Mouse (Mus musculus) forebrain, embryonic 16.5 days (tissue): Measurements from ENCODE around the gene Oit3. TPM values are rescaled to one million over a fixed set of nuclear protein-coding genes. Genes with fewer than 3 reads are reported as not detected.
"Not testable (repeated sequence)": the region's sequence is repeated elsewhere in the genome, so short reads cannot be mapped to it uniquely, and the experiment has no call there.

Source experiments
- ATAC-seq: fragments of 200-750 bp; cut with Nextera tagmentation; 2 replicates; pipeline ENCODE4 v1.8.0; 2017; ENCODE audit warnings: mild to moderate bottlenecking, moderate library complexity
- H3K27ac ChIP-seq: fragments of 300-500 bp; sonication (generic); 2 replicates; pipeline ENCODE4 v1.5.1; 2014; ENCODE audit warnings: low read length, control low read depth
- H3K27me3 ChIP-seq: fragments of 300-500 bp; sonication (generic); replicated peaks from 2 replicates; pipeline ENCODE4 v1.6.1; 2014; ENCODE audit warnings: low read length; ENCODE audit not compliant: control insufficient read depth, insufficient read depth
- H3K36me3 ChIP-seq: fragments of 300-500 bp; sonication (generic); 2 replicates; pipeline ENCODE4 v1.6.1; 2014; ENCODE audit not compliant: control insufficient read depth, insufficient read depth
- H3K4me1 ChIP-seq: fragments of 300-500 bp; sonication (generic); replicated peaks from 2 replicates; pipeline ENCODE4 v1.6.1; 2014; ENCODE audit warnings: low read length; ENCODE audit not compliant: control insufficient read depth, insufficient read depth
- H3K4me2 ChIP-seq: fragments of 300-500 bp; sonication (generic); 2 replicates; pipeline ENCODE4 v1.6.1; 2014; ENCODE audit warnings: mild to moderate bottlenecking, low read length, control low read depth
- H3K4me3 ChIP-seq: fragments of 300-500 bp; sonication (generic); replicated peaks from 2 replicates; pipeline ENCODE4 v1.5.1; 2014; ENCODE audit warnings: mild to moderate bottlenecking, low read length, control low read depth
- H3K9ac ChIP-seq: fragments of 300-500 bp; sonication (generic); replicated peaks from 2 replicates; pipeline ENCODE4 v1.6.1; 2014; ENCODE audit warnings: low read depth, low read length, control low read depth
- H3K9me3 ChIP-seq: fragments of 300-500 bp; sonication (generic); 2 replicates; pipeline ENCODE4 v1.6.1; 2016; ENCODE audit warnings: low read length; ENCODE audit not compliant: control insufficient read depth
- WGBS: fragments of 180-500 bp; shearing (Covaris S2); extraction: QIAGEN DNeasy Blood & Tissue Kit; methylation state at CpG from one replicate; pipeline ENCODE4 v1.1.7; 2014; 5-methylcytosine and 5-hydroxymethylcytosine counted together
- polyA plus RNA-seq: library from polyadenylated mRNA; unstranded; fragments of >200 nt; fragmentation: Nextera tagmentation; extraction: Ambion mirVana; gene quantifications from 2 replicates; pipeline ENCODE4 v1.2.1, GENCODE M21; 2015

Oit3 gene
- polyA plus RNA-seq, 1 experiment from 2014 or later: 0.08 TPM

DNA sequence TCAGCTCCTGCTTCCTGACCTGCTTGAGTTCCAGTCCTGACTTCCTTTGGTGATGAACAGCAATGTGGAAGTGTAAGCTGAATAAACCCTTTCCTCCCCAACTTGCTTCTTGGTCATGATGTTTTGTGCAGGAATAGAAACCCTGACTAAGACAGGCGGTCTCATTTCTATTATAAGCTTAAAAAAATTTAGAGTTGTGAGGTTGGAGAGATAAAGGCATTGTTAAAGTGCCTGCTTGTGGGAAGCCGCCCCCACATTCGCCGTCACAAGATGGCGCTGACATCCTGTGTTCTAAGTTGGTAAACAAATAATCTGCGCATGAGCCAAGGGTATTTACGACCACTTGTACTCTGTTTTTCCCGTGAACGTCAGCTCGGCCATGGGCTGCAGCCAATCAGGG is 60.0 kb downstream of the Oit3 start:
- H3K9ac ChIP-seq, H3K4me3 ChIP-seq, H3K27me3 ChIP-seq, H3K36me3 ChIP-seq, H3K4me1 ChIP-seq, H3K4me2 ChIP-seq, H3K9me3 ChIP-seq, ATAC-seq, H3K27ac ChIP-seq: not testable (repeated sequence)
- 86% methylated on average over 5 of the region's 10 CpGs for WGBS

DNA sequence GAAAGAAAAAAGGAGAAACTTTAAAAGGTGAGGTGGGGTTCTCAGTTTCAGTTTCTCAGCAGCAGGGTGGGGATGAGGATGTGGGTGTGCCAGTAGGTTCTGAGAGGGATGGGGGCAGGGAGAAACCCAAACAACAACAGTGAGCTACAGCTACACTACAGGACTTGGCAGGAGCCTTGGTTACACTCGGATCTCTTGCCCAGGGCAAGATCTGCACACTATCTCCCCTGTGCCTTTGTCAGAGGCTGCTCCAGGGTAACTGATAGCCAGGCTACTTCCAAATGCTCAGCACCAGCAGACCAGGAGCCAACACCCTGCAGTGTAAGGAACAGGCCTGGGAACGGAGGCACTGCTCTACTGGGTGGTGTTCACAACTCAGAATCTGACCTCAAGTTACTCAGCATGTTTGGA is 61.2 kb downstream of the Oit3 start:
- H3K4me1 ChIP-seq: no peaks in the 10 kb centered on the region
- 75% methylated on average over 2 of the region's 2 CpGs for WGBS
- no peak overlapping the region for H3K27ac ChIP-seq
- no peak for ATAC-seq
- no peaks in the 10 kb centered on the region for H3K27me3 ChIP-seq
- H3K9me3 ChIP-seq: peaks cover 3% of the 10 kb centered on the region
- no peak overlapping the region for H3K9ac ChIP-seq
- H3K36me3 ChIP-seq: no peaks in the 10 kb centered on the region
- H3K4me3 ChIP-seq: no peak overlapping the region
- H3K4me2 ChIP-seq: no peak overlapping the region

DNA sequence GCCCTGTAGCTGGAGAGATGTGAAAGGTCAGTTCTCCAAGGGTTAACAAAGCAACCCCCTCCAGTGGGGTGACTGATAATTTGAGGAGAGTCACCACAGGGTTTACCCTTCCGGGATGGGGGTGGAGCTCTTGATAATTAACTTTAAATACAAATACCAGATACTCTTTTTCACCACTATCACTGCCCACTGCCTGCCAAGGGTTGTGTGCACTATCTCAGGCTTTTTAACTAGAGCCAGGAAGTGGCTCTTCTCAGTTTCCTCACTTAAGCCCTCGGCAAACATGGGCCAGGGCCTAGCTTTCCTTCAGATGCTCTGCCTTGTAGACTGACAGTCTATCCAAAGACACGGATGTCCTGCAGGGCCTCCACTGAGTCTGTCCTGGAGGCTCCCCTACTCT is 61.7 kb downstream of the Oit3 start:
- no peak overlapping the region for H3K9ac ChIP-seq
- no peak overlapping the region for H3K4me3 ChIP-seq
- no peaks in the 10 kb centered on the region for H3K27me3 ChIP-seq
- no peaks in the 10 kb centered on the region for H3K36me3 ChIP-seq
- no peak overlapping the region for H3K27ac ChIP-seq
- H3K9me3 ChIP-seq: peaks cover 3% of the 10 kb centered on the region
- no peak for ATAC-seq
- no peak overlapping the region for H3K4me2 ChIP-seq
- 61% methylated on average over 3 of the region's 3 CpGs for WGBS
- no peaks in the 10 kb centered on the region for H3K4me1 ChIP-seq

DNA sequence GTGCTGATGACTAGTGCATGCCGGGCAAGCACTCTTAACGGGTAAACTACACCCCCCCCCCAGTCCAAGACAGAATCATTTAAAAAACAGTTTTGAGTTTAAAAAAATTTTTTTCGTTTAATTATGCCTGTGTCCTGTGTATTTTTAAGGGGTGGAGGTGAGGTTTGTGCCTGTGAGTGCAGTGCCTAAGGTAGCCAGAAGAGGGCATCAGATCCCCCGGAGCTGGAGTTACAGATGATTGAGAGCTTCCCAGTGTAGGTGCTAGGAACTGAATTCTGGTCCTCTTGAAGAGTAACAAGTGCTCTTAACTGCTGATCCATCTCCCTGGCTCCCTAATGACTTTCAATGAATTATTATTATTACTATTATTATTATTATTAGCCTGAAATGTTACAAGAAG is 62.9 kb downstream of the Oit3 start:
- Histone ChIP-seq H3K9ac (no peak overlapping the region), H3K4me3 (no peak overlapping the region), H3K27me3 (no peaks in the 10 kb centered on the region), H3K36me3 (peaks cover under 1% of the 10 kb centered on the region; the same call in 1 of the 2 replicates), H3K9me3 (peaks cover 3% of the 10 kb centered on the region), H3K27ac (no peak overlapping the region), H3K4me2 (no peak overlapping the region), H3K4me1 (no peaks in the 10 kb centered on the region)
- no peak for ATAC-seq
- WGBS: 94% methylated on average over 4 of the region's 4 CpGs

DNA sequence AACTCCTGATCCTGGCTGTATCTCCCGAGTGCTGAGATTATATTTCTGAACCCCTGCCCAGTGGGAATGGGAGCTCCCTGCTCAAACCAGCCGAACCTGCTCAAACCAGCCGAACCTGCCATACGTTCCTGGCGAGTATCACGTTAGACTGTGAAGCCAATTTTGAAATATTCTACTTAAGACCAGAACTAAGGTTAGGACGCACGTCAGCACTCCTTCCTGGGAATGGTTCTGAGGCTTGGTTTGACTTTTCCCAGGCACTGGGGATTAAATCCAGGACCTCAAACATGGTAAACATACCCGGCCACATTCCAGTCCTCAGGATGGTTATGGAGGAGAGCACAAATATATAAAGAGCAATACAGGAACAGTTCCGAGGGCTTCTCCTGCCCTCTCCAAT is 63.7 kb downstream of the Oit3 start:
- Histone ChIP-seq H3K9ac (no peak overlapping the region), H3K36me3 (peaks cover 2% of the 10 kb centered on the region; the same call in 1 of the 2 replicates), H3K27ac (no peak overlapping the region), H3K4me1 (no peaks in the 10 kb centered on the region), H3K4me3 (no peak overlapping the region), H3K9me3 (peaks cover 3% of the 10 kb centered on the region), H3K4me2 (no peak overlapping the region), H3K27me3 (no peaks in the 10 kb centered on the region)
- WGBS: 91% methylated on average over 10 of the region's 10 CpGs
- no peak for ATAC-seq

Other genes with a start within 250 kb of the Oit3 start
- 21.7 and 28.3 TPM in 2 replicates for gene Sept10, start 219.9 kb downstream of the Oit3 start, polyA plus RNA-seq
- 20.4 and 21.0 TPM in 2 replicates for gene Sowahc, start 219.8 kb downstream of the Oit3 start, polyA plus RNA-seq
- gene P4ha1, start 118.5 kb downstream of the Oit3 start, polyA plus RNA-seq: 32.8 and 46.6 TPM in 2 replicates
- gene Gm10273, start 46.1 kb downstream of the Oit3 start, polyA plus RNA-seq: 2.1 and 7.6 TPM in 2 replicates
- not detected in 2 replicates for gene Pla2g12b, start 38.1 kb downstream of the Oit3 start, polyA plus RNA-seq
- not detected in 2 replicates for gene Gm10322, start 174.3 kb upstream of the Oit3 start, polyA plus RNA-seq
- 26.3 and 27.3 TPM in 2 replicates for gene Mcu, start 174.9 kb upstream of the Oit3 start, polyA plus RNA-seq